ENCODE assay signal across 26 mouse cellular contexts in the genomic region with DNA sequence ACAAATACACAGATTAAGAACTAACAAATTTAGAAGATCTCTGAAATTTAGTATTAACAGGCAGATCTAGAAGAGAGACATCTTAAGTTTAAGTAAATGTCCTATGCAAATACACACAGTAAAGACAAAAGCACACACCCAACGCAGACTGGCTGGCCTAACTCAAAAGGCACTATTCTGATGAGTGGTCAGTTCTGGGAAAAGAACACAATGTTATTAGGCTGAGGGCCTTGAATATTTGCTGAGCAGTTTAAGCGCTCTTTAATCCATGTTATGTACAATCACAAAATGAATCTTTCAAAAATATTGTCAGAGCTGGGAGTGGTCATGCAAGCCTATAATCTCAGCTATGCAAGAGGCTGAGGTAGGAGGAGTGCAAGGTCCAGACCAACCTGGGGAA. TPM values are rescaled to one million over a fixed set of nuclear protein-coding genes. Genes with fewer than 3 reads are reported as not detected.
A peak's percentile ranks its signal among the peaks of the same experiment; 100 is the strongest.
DNase-seq lines count a peak whose midpoint lies in the region; ATAC-seq and TF ChIP-seq lines count a peak whose summit lies in the region.
"Had no signal": no experiment of that assay in that cellular context is flagged by ENCODE, and none has a peak within 500 bp of the region (broad histone marks: within the 10 kb centered on the region; RNA-seq: fewer than 3 reads in every experiment).

No protein-coding gene starts in this region.

- H3K36me3 ChIP-seq in heart, embryonic 12.5 days, result peaks cover 32% of the 10 kb centered on the region
- H3K36me3 ChIP-seq in kidney, postnatal 0 days (ENCODE audit: insufficient read depth, low read length), result peaks cover 13% of the 10 kb centered on the region; the same call in 1 of the 2 replicates

- no peak overlapping the region for H3K4me3 ChIP-seq in heart, embryonic 12.5 days
- no peak overlapping the region for H3K4me3 ChIP-seq in kidney, postnatal 0 days (replicated peaks; ENCODE audit: low read depth, low read length)
- H3K4me3 ChIP-seq: embryonic facial prominence, embryonic 15.5 days; erythroblast, embryonic 14.5 days; forebrain, embryonic 10.5 days; gastrocnemius, adult 2 months; hindbrain, embryonic 12.5 days had no signal

- H3K4me2 ChIP-seq in heart, embryonic 12.5 days, result no peak overlapping the region
- H3K4me2 ChIP-seq in kidney, postnatal 0 days (ENCODE audit: low read length), result no peak overlapping the region
- H3K4me2 ChIP-seq: embryonic facial prominence, embryonic 15.5 days; hindbrain, embryonic 12.5 days had no signal

- H3K27ac ChIP-seq in heart, embryonic 12.5 days (ENCODE audit: poor library complexity, severe bottlenecking), result no peak overlapping the region
- 0 out of 2 replicates have a peak overlapping the region, but pooled peaks have one; percentile 8 for H3K27ac ChIP-seq in kidney, postnatal 0 days
- H3K27ac ChIP-seq: embryonic facial prominence, embryonic 15.5 days; forebrain, embryonic 10.5 days; gastrocnemius, adult 2 months; hindbrain, embryonic 12.5 days had no signal

- no peak for TF ChIP-seq CTCF in kidney, postnatal 0 days (IDR thresholded peaks at IDR 0.05; ENCODE audit: low read depth)

- no peak overlapping the region for H3K9ac ChIP-seq in heart, embryonic 12.5 days
- no peak overlapping the region for H3K9ac ChIP-seq in kidney, postnatal 0 days (ENCODE audit: low read depth, low read length)
- H3K9ac ChIP-seq: embryonic facial prominence, embryonic 15.5 days; hindbrain, embryonic 12.5 days had no signal

- DNase-seq in heart, adult 11 months, result peak; percentile 16
- DNase-seq in kidney, postnatal 0 days (ENCODE audit: low spot score), result no peak
- no peak for DNase-seq in kidney, postnatal 14 days
- peak; percentile 55 for DNase-seq in lung, postnatal 36 days
- DNase-seq in lung, postnatal 4 days, result no peak
- DNase-seq: adrenal gland, adult 8-10 months; adrenal gland, postnatal 36 days; B cell, adult 2 months; cerebellum, adult 2 months; cerebellum, postnatal 10 days; gastrocnemius, adult 2 months; gastrocnemius, postnatal 25 days; heart, postnatal 10 days; heart, postnatal 4 days had no signal

- H3K9me3 ChIP-seq in heart, embryonic 12.5 days (replicated peaks), result no peaks in the 10 kb centered on the region
- no peaks in the 10 kb centered on the region for H3K9me3 ChIP-seq in kidney, postnatal 0 days (replicated peaks; ENCODE audit: low read length)
- H3K9me3 ChIP-seq: embryonic facial prominence, embryonic 15.5 days; forebrain, embryonic 10.5 days; G1E; hindbrain, embryonic 12.5 days had no signal

- H3K4me1 ChIP-seq in heart, embryonic 12.5 days (replicated peaks), result peaks cover 7% of the 10 kb centered on the region; the same call in 1 of the 2 replicates
- H3K4me1 ChIP-seq in kidney, postnatal 0 days (replicated peaks; ENCODE audit: insufficient read depth, low read length), result no peaks in the 10 kb centered on the region; the same call in 1 of the 2 replicates

- H3K27me3 ChIP-seq in heart, embryonic 12.5 days (replicated peaks), result no peaks in the 10 kb centered on the region
- no peaks in the 10 kb centered on the region for H3K27me3 ChIP-seq in kidney, postnatal 0 days (ENCODE audit: insufficient read depth, low read length)
- H3K27me3 ChIP-seq: embryonic facial prominence, embryonic 15.5 days; hindbrain, embryonic 12.5 days had no signal

- WGBS in heart, embryonic 12.5 days, result 96% methylated on average over 2 of the region's 2 CpGs
- 95% methylated on average over 2 of the region's 2 CpGs for WGBS in kidney, postnatal 0 days

- no peak for ATAC-seq in heart, embryonic 12.5 days (ENCODE audit: insufficient number of reproducible peaks, low FRiP score)
- no peak for ATAC-seq in kidney, postnatal 0 days (replicated peaks; ENCODE audit: low FRiP score, low read depth)
- no peak for ATAC-seq in megakaryocyte progenitor cell, adult 5-6 weeks (replicated peaks; ENCODE audit: poor library complexity)
- ATAC-seq: CD4-positive, CD25-positive, alpha-beta regulatory T cell, adult 4 months; forebrain, embryonic 14.5 days had no signal

RNA-seq across cellular contexts. Expression of gene Erlin1, which starts 4.9 kb away (rescaled TPM):
- polyA plus RNA-seq in heart, embryonic 12.5 days (2016; fragmentation: Nextera tagmentation; extraction: Ambion mirVana), result 18.5 and 18.7 TPM in 2 replicates
- polyA plus RNA-seq in kidney, postnatal 0 days (2015; fragmentation: Nextera tagmentation; extraction: Ambion mirVana), result 44.4 and 47.5 TPM in 2 replicates
- 75.6 and 76.5 TPM in 2 replicates for total RNA-seq in megakaryocyte progenitor cell, adult 5-6 weeks (2015)
- 44.5 and 50.3 TPM in 2 replicates for total RNA-seq in megakaryocyte progenitor cell, adult 5-6 weeks (2017)

RNA-seq across cellular contexts. Expression of gene Cyp2c23, which starts 35.7 kb away (rescaled TPM):
- 0.09 TPM in 2 replicates for polyA plus RNA-seq in heart, embryonic 12.5 days (2016; fragmentation: Nextera tagmentation; extraction: Ambion mirVana)
- 1.1 and 1.7 TPM in 2 replicates for polyA plus RNA-seq in kidney, postnatal 0 days (2015; fragmentation: Nextera tagmentation; extraction: Ambion mirVana)
- 0.12 and 0.17 TPM in 2 replicates for total RNA-seq in megakaryocyte progenitor cell, adult 5-6 weeks (2015)
- total RNA-seq in megakaryocyte progenitor cell, adult 5-6 weeks (2017), result not detected in 2 replicates
- total RNA-seq: gastrocnemius, adult 2 months; gastrocnemius, postnatal 25 days; granulocyte monocyte progenitor cell, adult 5-6 weeks; heart, postnatal 4 days had no signal
- polyA plus RNA-seq: CD4-positive, CD25-positive, alpha-beta regulatory T cell, adult 4 months; cerebellum, adult 2 months; embryonic facial prominence, embryonic 11.5 days; embryonic facial prominence, embryonic 15.5 days; erythroblast, embryonic 14.5 days; forebrain, embryonic 10.5 days; forebrain, embryonic 14.5 days; G1E; heart, embryonic 14.5 days; hindbrain, embryonic 12.5 days had no signal

RNA-seq across cellular contexts. Expression of gene Chuk, which starts 42.5 kb away (rescaled TPM):
- polyA plus RNA-seq in heart, embryonic 12.5 days (2016; fragmentation: Nextera tagmentation; extraction: Ambion mirVana), result 36.3 and 37.4 TPM in 2 replicates
- 43.3 and 47.5 TPM in 2 replicates for polyA plus RNA-seq in kidney, postnatal 0 days (2015; fragmentation: Nextera tagmentation; extraction: Ambion mirVana)
- 41.4 and 44.0 TPM in 2 replicates for total RNA-seq in megakaryocyte progenitor cell, adult 5-6 weeks (2015)
- 52.6 and 74.3 TPM in 2 replicates for total RNA-seq in megakaryocyte progenitor cell, adult 5-6 weeks (2017)

Comparison
In these comparisons a context has a peak if more than half of its experiments do, and no peak if none do; other contexts are left out.
1. DNase-seq: peak in heart, adult 11 months (single experiment) and lung, postnatal 36 days (single experiment); none in kidney, postnatal 0 days (single experiment), kidney, postnatal 14 days (single experiment) and lung, postnatal 4 days (0 of 2).